Mouse (Mus musculus) limb, embryonic 13.5 days (tissue): ENCODE results near the gene Filip1l. TPM values are rescaled to one million over a fixed set of nuclear protein-coding genes. Genes with fewer than 3 reads are reported as not detected.

ENCODE experiments used
- ATAC-seq: fragments of 200-750 bp; cut with Nextera tagmentation; 2 replicates; pipeline ENCODE4 v1.8.0; 2017; ENCODE audit warnings: low read depth, moderate number of reproducible peaks, moderate TSS enrichment; ENCODE audit not compliant: low FRiP score
- H3K27ac ChIP-seq: fragments of 300-500 bp; sonication (generic); 2 replicates; pipeline ENCODE4 v1.5.1; 2015; ENCODE audit warnings: inconsistent platforms, mild to moderate bottlenecking, moderate library complexity
- H3K27me3 ChIP-seq: fragments of 300-500 bp; sonication (generic); 2 replicates; pipeline ENCODE4 v1.6.1; 2015; ENCODE audit warnings: mild to moderate bottlenecking, inconsistent platforms
- H3K36me3 ChIP-seq: fragments of 300-500 bp; sonication (generic); 2 replicates; pipeline ENCODE4 v1.6.1; 2015; ENCODE audit warnings: inconsistent platforms, mild to moderate bottlenecking, moderate library complexity
- H3K4me1 ChIP-seq: fragments of 300-500 bp; sonication (generic); 2 replicates; pipeline ENCODE4 v1.6.1; 2015; ENCODE audit warnings: inconsistent platforms
- H3K4me2 ChIP-seq: fragments of 300-500 bp; sonication (generic); replicated peaks from 2 replicates; pipeline ENCODE4 v1.6.1; 2015; ENCODE audit warnings: inconsistent platforms, mild to moderate bottlenecking, moderate library complexity
- H3K4me3 ChIP-seq: fragments of 300-500 bp; sonication (generic); 2 replicates; pipeline ENCODE4 v1.5.1; 2015; ENCODE audit warnings: moderate library complexity, mild to moderate bottlenecking, inconsistent platforms
- H3K9ac ChIP-seq: fragments of 300-500 bp; sonication (generic); 2 replicates; pipeline ENCODE4 v1.6.1; 2015; ENCODE audit warnings: mild to moderate bottlenecking, inconsistent platforms
- H3K9me3 ChIP-seq: fragments of 300-500 bp; sonication (generic); 2 replicates; pipeline ENCODE4 v1.6.1; 2016; ENCODE audit warnings: inconsistent platforms
- WGBS: fragments of 180-500 bp; shearing (Covaris S2); methylation state at CpG from one replicate; pipeline ENCODE4 v1.1.7; 2015; 5-methylcytosine and 5-hydroxymethylcytosine counted together
- polyA plus RNA-seq: library from polyadenylated mRNA; unstranded; fragments of >200 nt; fragmentation: Nextera tagmentation; extraction: Ambion mirVana; gene quantifications from 2 replicates; pipeline ENCODE4 v1.2.1, GENCODE M21; 2015

Gene Filip1l
- polyA plus RNA-seq, 1 experiment from 2014 or later: 37.3 TPM

GRCm38 (mm10) chr16:57357011-57357410 lies 4.1 kb downstream of the Filip1l start:
- H3K27ac ChIP-seq: no peak overlapping the region
- H3K9me3 ChIP-seq: no peaks in the 10 kb centered on the region
- no peaks in the 10 kb centered on the region for H3K27me3 ChIP-seq
- H3K4me1 ChIP-seq: peaks cover 28% of the 10 kb centered on the region
- WGBS: 81% methylated on average over 6 of the region's 6 CpGs
- H3K4me2 ChIP-seq: no peak overlapping the region
- no peaks in the 10 kb centered on the region for H3K36me3 ChIP-seq
- H3K9ac ChIP-seq: no peak overlapping the region
- H3K4me3 ChIP-seq: no peak overlapping the region
- no peak for ATAC-seq

GRCm38 (mm10) chr16:57359251-57359650 lies 6.4 kb downstream of the Filip1l start:
- Histone ChIP-seq H3K4me1 (peaks cover 18% of the 10 kb centered on the region), H3K9me3 (no peaks in the 10 kb centered on the region), H3K36me3 (no peaks in the 10 kb centered on the region), H3K4me2 (no peak overlapping the region), H3K27me3 (0 out of 2 replicates have a peak, but pooled peaks cover 2% of the 10 kb centered on the region), H3K9ac (no peak overlapping the region), H3K27ac (no peak overlapping the region), H3K4me3 (no peak overlapping the region)
- no peak for ATAC-seq
- 88% methylated on average over 10 of the region's 10 CpGs for WGBS

GRCm38 (mm10) chr16:57360785-57361184 lies 7.9 kb downstream of the Filip1l start:
- 87% methylated on average over 3 of the region's 3 CpGs for WGBS
- no peak overlapping the region for H3K4me3 ChIP-seq
- H3K27ac ChIP-seq: no peak overlapping the region
- H3K4me1 ChIP-seq: peaks cover 19% of the 10 kb centered on the region
- no peak overlapping the region for H3K9ac ChIP-seq
- H3K4me2 ChIP-seq: no peak overlapping the region
- H3K36me3 ChIP-seq: no peaks in the 10 kb centered on the region
- ATAC-seq: no peak
- H3K9me3 ChIP-seq: no peaks in the 10 kb centered on the region
- 0 out of 2 replicates have a peak, but pooled peaks cover 2% of the 10 kb centered on the region for H3K27me3 ChIP-seq

- Histone ChIP-seq H3K9me3 (no peaks in the 10 kb centered on the region), H3K4me1 (peaks cover 37% of the 10 kb centered on the region), H3K27ac (no peak overlapping the region), H3K36me3 (no peaks in the 10 kb centered on the region), H3K9ac (peak overlapping the region; percentile 46; the same call in 1 of the 2 replicates), H3K4me3 (no peak overlapping the region), H3K4me2 (peak overlapping the region; percentile 51), H3K27me3 (0 out of 2 replicates have a peak, but pooled peaks cover 2% of the 10 kb centered on the region)
- 30% methylated on average over 18 of the region's 18 CpGs for WGBS
- peak; percentile 78; the same call in 1 of the 2 replicates for ATAC-seq
Measured at GRCm38 (mm10) chr16:57362679-57363401, 9.9 kb downstream of the Filip1l start.

- no peak for ATAC-seq
- no peak overlapping the region for H3K9ac ChIP-seq
- H3K27ac ChIP-seq: no peak overlapping the region
- peaks cover 43% of the 10 kb centered on the region for H3K4me1 ChIP-seq
- H3K9me3 ChIP-seq: no peaks in the 10 kb centered on the region
- H3K4me2 ChIP-seq: no peak overlapping the region
- 80% methylated on average over 7 of the region's 7 CpGs for WGBS
- no peak overlapping the region for H3K4me3 ChIP-seq
- H3K27me3 ChIP-seq: 0 out of 2 replicates have a peak, but pooled peaks cover 2% of the 10 kb centered on the region
- H3K36me3 ChIP-seq: no peaks in the 10 kb centered on the region
Measured at GRCm38 (mm10) chr16:57364498-57364897, 11.6 kb downstream of the Filip1l start.

GRCm38 (mm10) chr16:57366141-57366540 lies 13.2 kb downstream of the Filip1l start:
- no peak overlapping the region for H3K9ac ChIP-seq
- no peak overlapping the region for H3K27ac ChIP-seq
- 0 out of 2 replicates have a peak, but pooled peaks cover 2% of the 10 kb centered on the region for H3K27me3 ChIP-seq
- no peaks in the 10 kb centered on the region for H3K9me3 ChIP-seq
- 24% methylated on average over 6 of the region's 6 CpGs for WGBS
- H3K4me3 ChIP-seq: no peak overlapping the region
- H3K4me1 ChIP-seq: peaks cover 51% of the 10 kb centered on the region
- H3K4me2 ChIP-seq: no peak overlapping the region
- no peak for ATAC-seq
- no peaks in the 10 kb centered on the region for H3K36me3 ChIP-seq

- Histone ChIP-seq H3K9me3 (no peaks in the 10 kb centered on the region), H3K9ac (no peak overlapping the region), H3K27me3 (0 out of 2 replicates have a peak, but pooled peaks cover 2% of the 10 kb centered on the region), H3K27ac (no peak overlapping the region), H3K4me1 (peaks cover 51% of the 10 kb centered on the region), H3K36me3 (no peaks in the 10 kb centered on the region), H3K4me2 (no peak overlapping the region), H3K4me3 (no peak overlapping the region)
- 24% methylated on average over 18 of the region's 18 CpGs for WGBS
- no peak for ATAC-seq
Measured at GRCm38 (mm10) chr16:57366941-57367694, 14.2 kb downstream of the Filip1l start.

GRCm38 (mm10) chr16:57369846-57370496 lies 17.1 kb downstream of the Filip1l start:
- Histone ChIP-seq H3K27ac (no peak overlapping the region), H3K9ac (no peak overlapping the region)

GRCm38 (mm10) chr16:57372156-57372555 lies 19.3 kb downstream of the Filip1l start:
- H3K4me3 ChIP-seq: no peak overlapping the region
- no peak for ATAC-seq
- 80% methylated on average over 3 of the region's 3 CpGs for WGBS
- no peak overlapping the region for H3K4me2 ChIP-seq
- no peaks in the 10 kb centered on the region for H3K36me3 ChIP-seq
- no peaks in the 10 kb centered on the region for H3K27me3 ChIP-seq
- H3K27ac ChIP-seq: no peak overlapping the region
- H3K4me1 ChIP-seq: peaks cover 34% of the 10 kb centered on the region
- no peak overlapping the region for H3K9ac ChIP-seq
- no peaks in the 10 kb centered on the region for H3K9me3 ChIP-seq

More at GRCm38 (mm10) chr16:57369846-57370496, 17.1 kb downstream of the Filip1l start:
- H3K4me1 ChIP-seq: peaks cover 34% of the 10 kb centered on the region
- no peaks in the 10 kb centered on the region for H3K9me3 ChIP-seq
- no peak overlapping the region for H3K4me3 ChIP-seq
- no peaks in the 10 kb centered on the region for H3K27me3 ChIP-seq
- no peak for ATAC-seq
- H3K36me3 ChIP-seq: no peaks in the 10 kb centered on the region
- no peak overlapping the region for H3K4me2 ChIP-seq
- WGBS: 65% methylated on average over 8 of the region's 8 CpGs

- H3K27ac ChIP-seq: peak overlapping the region; percentile 28; the same call in 1 of the 2 replicates
- H3K27me3 ChIP-seq: no peaks in the 10 kb centered on the region
- no peak overlapping the region for H3K9ac ChIP-seq
- H3K9me3 ChIP-seq: no peaks in the 10 kb centered on the region
- no peaks in the 10 kb centered on the region for H3K36me3 ChIP-seq
- peaks cover 32% of the 10 kb centered on the region for H3K4me1 ChIP-seq
- no peak overlapping the region for H3K4me3 ChIP-seq
- H3K4me2 ChIP-seq: no peak overlapping the region
- ATAC-seq: peak; percentile 84
- 35% methylated on average over 7 of the region's 7 CpGs for WGBS
Measured at GRCm38 (mm10) chr16:57375248-57375837, 22.4 kb downstream of the Filip1l start.

- Histone ChIP-seq H3K4me3 (no peak overlapping the region), H3K27me3 (no peaks in the 10 kb centered on the region), H3K9ac (no peak overlapping the region), H3K4me2 (no peak overlapping the region), H3K36me3 (no peaks in the 10 kb centered on the region), H3K9me3 (no peaks in the 10 kb centered on the region; the same call in 1 of the 2 replicates), H3K27ac (peak overlapping the region; percentile 17; the same call in 1 of the 2 replicates), H3K4me1 (peaks cover 45% of the 10 kb centered on the region)
- no peak for ATAC-seq
- WGBS: 75% methylated on average over 9 of the region's 9 CpGs
Measured at GRCm38 (mm10) chr16:57378631-57379330, 25.9 kb downstream of the Filip1l start.
